Mouse (Mus musculus) ovary, postnatal 14 days (tissue): ENCODE measurements around the gene Pdss2.
A peak's percentile ranks its signal among the peaks of the same experiment; 100 is the strongest.

Source experiments
- DNase-seq: peaks from one replicate; pipeline ENCODE4 v3.0.0; 2022; ENCODE audit warnings: low spot score

The Pdss2 gene

DNA sequence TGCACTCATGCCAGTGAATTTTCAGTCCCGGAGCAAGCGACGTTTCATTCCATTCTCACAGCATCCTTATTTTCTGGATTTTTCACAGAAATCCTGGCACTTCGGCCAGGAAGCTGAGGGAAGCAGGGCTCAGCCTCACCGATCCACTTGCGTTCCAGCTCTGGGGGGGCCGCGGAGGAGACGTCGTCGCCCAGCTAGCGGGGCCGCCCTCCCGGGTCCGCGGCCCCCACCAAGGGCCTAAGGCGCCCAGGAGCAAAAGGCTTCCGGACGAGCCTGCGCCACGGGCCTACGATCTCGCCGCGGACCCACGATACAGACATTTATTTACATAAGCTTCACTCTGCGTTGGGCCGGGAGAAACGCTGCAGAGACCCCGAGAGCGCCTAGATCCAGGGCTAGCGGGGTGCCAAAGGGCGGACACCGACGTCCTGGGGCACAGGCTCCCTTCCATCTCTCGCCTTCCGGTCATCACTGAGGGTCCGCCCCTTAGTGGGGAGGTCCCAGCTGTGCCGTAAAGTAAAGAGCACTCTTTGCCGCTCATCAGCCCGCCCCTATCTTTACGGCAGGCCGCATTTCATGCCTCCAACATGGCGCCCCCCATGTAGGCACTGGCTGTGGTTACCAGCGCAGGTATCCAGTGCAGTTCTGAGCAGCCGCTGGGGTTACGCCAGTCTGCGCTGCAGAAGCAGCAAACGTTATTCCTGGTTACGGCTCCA is at the start of gene Pdss2:
Gene Pdss2 (plus strand): TSS at position 577 of the 716 bp plus-strand sequence.
- DNase-seq, result peak; percentile 87

GRCm38 (mm10) chr10:43172066-43172465 is 49.2 kb upstream of the Pdss2 start:
- DNase-seq, result no peak

GRCm38 (mm10) chr10:43172554-43172953 is 48.7 kb upstream of the Pdss2 start:
- DNase-seq, result no peak

GRCm38 (mm10) chr10:43173141-43173827 is 48.0 kb upstream of the Pdss2 start:
- peak; percentile 52 for DNase-seq

DNA sequence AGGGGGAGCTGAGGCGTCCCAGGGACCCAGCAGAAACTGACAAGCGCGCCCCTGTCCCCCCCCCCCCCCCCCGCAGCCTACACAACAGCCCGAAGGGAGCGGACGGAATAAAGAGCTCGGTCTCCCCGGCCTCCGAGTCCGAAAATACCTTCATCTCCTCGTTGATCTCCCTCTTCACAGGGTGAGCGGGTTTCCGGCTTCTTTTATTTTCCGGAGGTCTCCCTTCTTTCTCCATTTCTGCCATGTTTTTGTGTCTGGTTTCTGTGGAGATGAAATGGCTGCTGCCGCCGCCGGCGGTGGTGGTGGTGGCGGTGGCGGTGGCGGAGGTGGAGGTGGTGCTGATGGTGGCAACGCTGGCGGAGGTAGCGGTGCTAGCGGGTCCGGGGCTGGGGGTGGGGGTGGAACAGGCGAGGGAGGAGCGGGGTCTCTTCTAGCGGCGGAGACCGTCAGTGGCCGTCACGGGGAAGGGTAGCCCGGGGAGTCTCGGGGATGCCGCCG is 47.4 kb upstream of the Pdss2 start:
- no peak for DNase-seq

DNA sequence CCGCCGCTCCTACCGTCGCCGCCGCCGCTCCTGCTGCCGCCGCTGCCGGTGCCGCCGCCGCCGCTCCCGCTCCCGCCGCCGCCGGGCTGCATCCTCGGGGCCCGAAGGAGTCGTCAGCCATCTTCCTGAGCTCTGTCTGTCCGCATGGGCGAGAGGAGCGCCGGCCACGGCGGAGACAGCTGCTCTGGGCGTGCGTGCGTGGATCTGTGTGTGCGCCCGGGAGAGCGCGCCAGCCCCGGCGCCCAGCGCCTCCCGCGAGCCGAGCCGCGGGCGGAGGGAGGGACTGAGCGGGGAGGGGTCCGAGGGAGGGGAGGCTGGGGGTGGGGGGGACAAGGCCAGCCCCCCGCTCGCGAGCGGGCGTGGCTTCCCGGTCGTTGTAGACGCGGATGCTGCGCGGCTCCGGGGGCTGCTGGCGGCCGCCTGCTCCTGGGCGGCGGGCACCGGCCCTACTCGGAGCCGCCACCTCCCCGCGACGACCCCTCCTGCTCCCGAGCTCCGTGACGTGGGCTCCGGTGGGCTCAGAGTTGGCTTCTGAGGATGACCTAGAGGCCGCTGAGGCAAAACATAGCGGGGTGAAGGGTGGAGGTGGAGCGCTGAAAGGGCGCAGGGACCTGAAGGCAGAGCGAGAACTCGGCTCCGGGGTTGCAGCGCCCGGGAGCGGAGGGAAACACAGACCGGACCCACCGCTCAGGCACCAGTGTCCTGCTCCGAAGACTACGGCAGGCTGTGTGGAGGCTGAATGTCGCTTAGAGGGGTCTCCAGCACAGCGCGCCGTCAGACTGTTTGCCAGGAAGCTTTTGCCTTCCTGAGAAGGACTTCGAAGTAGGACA is 46.7 kb upstream of the Pdss2 start, which contains the start of the genes Sobp and 9030612E09Rik:
Gene Sobp (minus strand): TSS at position 205 of the 830 bp plus-strand sequence.
Gene 9030612E09Rik (plus strand): TSS at position 379 of the 830 bp plus-strand sequence.
- peak; percentile 46 for DNase-seq

- DNase-seq, result no peak
Observed at GRCm38 (mm10) chr10:43175156-43175601, 46.1 kb upstream of the Pdss2 start.

DNA sequence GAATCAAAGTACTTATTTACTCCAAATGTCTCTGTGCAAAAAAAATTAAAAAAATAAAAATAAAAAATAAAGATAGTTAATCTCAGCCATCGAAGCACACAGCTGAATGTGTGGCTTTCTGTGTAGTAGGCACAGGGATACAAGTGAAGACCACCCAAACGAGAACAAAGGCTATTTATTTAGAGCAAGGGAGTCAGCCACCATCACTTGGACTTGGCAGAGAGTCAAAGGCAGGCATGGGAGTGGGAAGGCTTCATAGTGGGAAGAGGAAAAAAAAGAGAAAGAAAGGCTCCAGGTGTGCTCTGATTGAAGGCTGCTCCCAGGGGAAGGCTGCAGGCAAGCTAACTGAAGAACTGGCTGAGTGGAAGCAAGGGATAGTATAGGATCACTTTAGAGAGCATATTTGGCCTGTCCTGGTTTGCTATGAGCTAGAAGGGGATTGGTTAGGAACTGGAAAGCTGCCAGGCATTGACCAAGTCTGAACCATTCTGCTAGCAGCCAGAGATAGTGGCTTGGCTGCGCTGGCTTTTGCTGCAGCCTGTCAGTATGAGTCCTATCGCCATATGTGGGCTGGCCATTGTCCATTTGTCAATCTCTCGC is 40.9 kb upstream of the Pdss2 start:
- DNase-seq, result no peak

- DNase-seq, result no peak
Observed at GRCm38 (mm10) chr10:43200206-43200605, 21.1 kb upstream of the Pdss2 start.

DNA sequence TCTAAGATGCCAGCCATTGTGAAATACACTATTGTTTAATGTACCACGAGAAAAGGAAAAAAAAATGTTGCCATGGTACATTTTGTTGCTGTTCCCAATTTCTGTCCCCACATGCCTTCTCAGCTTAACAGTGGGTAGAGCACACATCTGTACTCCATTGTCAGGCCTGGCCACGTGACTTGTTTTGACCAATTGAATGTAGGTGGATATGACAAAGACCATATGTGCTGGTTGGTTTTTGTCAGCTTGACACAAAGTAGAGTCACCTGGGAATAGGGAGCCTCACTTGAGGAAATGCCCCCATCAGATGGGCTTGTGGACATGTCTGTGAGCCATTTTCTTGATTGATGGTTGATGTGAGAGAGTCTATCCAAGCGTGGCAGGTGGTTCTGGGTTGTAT is 17.4 kb upstream of the Pdss2 start:
- DNase-seq, result no peak

DNA sequence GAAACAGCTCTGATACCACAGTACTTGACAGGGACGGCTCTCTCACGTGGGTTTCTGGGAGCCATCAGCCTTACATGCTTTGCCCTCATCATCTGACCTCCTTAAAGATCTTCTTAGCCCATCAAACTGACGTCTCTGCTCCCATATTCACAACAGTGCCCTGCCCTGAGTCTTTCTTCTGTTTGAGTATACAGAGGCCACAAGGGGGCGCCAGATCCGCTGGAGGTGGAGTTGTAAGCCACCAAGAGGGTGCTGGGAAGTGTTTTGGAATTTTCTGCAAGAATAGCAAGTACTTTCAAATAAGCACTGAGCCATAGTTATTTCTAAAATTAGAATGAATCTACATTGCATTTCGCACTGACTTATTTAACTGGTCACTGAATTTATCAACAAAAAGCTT is 9.4 kb upstream of the Pdss2 start:
- DNase-seq, result no peak

DNA sequence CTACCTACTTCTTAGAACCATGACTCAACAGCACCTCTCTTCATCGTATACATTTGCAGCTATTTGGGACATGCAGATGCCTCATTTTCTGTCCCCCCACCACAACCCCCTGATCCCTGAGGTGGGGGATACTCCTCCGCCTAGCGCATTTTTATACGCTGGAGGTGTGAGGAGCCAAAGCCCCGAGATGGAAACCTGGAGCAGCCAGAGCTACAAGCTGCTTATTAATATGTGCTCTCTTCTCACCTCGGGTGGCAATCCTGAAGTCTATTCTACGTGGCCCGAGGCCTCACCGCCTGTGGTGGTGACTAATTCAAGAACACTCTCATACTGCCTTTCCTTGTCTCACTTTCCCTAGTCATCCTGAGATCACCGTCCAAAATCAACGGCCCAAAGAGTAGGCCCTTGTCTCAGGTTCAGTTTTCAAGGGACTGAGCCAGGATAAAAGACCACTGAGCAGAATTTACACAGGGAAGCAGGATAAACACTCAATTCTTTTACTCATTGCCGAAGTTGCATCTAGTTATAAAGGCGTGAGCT is 3.9 kb upstream of the Pdss2 start:
- no peak for DNase-seq

GRCm38 (mm10) chr10:43220479-43220878 is 807 bp upstream of the Pdss2 start:
- no peak for DNase-seq

- DNase-seq, result no peak
Observed at GRCm38 (mm10) chr10:43221659-43222058, 373 bp downstream of the Pdss2 start.

DNA sequence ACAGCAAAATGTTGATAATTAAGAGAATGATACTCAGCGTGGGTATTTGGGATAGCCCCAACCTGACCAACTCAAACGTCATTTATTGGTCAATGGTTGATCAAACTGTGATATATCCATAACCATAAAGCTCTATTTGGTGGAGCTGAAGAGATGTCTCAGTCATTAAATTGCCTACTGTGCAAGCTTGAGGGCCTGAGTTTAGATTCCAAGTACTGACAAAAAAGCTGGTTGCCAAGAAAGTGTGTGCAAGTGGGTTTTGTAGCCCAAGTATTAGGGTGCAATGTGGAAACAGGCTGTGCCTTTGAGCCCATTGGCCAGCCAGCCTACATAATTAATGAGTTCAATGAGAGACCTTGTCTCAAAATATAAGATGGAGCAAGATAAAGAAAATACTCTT is 2.1 kb downstream of the Pdss2 start:
- no peak for DNase-seq

DNA sequence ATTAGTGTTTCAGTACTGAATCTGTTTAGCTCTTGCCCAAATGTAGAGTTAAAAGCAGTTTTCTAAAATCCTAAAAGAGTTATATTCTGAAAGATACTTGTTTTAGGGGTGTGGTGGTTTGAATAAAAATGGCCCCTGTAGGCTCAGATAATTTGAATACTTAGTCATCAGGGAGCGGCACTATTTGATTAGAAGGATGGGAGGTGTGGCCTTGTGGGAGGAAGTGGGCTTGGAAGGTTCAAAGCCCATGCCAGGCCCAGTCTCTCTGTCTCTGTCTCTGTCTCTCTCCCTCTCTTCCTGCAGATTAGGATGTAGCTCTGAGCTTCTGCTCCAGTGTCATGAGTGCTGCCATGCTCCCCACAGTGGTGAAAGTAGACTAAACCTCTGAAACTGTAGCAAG is 5.1 kb downstream of the Pdss2 start:
- no peak for DNase-seq

DNA sequence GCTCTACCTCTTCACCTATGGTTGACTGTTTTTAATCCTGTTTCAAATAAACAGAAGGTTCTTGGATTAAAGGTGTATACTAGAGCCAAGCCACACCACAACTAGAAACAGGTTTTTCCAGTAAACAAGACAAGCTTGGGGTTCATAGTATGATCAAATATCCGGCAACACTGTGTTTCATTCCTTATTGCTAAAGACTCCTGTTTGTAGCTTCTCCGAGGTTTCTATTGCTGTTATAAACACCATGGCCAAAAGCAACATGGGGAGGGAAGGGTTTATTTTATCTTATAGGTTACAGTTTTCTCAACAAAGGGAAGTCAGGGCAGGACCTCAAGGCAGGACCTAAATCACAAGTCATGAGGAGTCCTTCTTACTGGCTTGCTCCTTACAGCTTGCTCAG is 8.0 kb downstream of the Pdss2 start:
- no peak for DNase-seq

DNA sequence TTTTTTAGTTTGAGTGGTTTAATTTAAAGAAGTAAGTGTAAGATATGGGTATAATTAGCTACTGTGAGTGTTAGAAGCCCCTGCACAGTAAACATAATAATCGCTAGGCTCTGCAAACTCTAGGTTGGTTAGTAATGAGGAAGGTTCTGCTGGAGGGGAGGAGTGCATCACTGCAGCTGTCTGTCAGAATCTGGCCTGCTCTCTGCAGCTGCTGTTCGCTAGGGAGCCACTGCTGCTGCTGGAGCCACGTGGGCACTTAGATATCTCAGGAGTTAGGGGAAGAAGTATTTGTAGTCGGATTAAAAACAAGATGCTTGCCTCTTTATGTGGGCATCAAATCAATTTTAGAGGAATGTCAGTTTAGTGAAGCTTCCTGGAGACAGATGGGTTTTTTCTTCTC is 13.2 kb downstream of the Pdss2 start:
- no peak for DNase-seq

DNA sequence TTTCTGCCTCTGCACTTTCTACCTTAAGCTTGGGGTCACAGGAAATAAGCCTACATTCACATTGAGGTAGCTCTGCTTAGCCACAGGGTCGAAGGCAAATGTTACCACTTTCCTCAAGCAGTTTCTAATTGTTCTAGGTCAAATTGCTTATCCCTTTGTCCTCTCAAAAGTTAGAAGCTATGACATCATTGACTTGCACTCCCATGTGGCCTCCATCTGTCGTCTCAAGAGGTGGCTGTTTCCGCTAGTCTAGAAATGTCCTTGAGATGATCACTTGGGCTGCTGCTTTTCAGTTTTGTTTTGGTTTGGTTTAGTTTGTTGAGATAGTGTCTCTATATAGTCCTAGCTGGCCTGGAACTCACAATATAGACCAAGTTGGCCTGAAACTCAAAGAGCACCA is 13.7 kb downstream of the Pdss2 start:
- no peak for DNase-seq

GRCm38 (mm10) chr10:43235758-43236669 is 14.7 kb downstream of the Pdss2 start:
- DNase-seq, result no peak

DNA sequence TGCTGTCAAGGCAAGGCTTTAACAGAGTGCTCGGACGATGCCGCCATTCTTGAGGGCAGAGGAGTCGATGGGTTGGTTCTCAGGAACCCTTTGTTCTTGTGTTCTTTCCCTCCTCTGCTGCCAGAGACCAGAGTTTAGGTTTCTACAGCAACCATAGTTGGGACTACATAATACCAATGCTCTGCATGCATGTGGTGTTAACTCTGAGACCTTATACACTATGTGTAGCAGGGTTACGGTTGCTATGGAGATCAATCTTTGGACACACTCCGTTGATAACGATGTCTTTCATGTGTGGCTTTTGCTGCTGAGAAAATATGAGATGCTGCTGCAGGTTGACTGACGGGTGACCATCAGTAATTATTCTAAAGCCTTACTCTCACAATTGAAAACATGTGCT is 20.9 kb downstream of the Pdss2 start:
- DNase-seq, result no peak
